Mouse (Mus musculus) left cerebral cortex, adult 18-20 months (tissue): ENCODE measurements around the gene Gm15080. TPM values are rescaled to one million over a fixed set of nuclear protein-coding genes. Genes with fewer than 3 reads are reported as not detected.
"Not testable (repeated sequence)": the region's sequence is repeated elsewhere in the genome, so short reads cannot be mapped to it uniquely, and the experiment has no call there.

Source experiments
- DNase-seq, 2 experiments: peaks; one replicate each; pipeline ENCODE4 v3.0.0; 2021 to 2022; ENCODE audit warnings: low spot score in 2 of 2, mixed read lengths in 1 of 2
- long read RNA-seq, 2 experiments: library from polyadenylated mRNA; stranded (forward); transcript quantifications; one replicate each; pipeline ENCODE4 v2.0.0; 2021
- total RNA-seq, 2 experiments: library from RNA; stranded (reverse); gene quantifications; 2 replicates each; pipeline ENCODE4 v1.2.3; 2021

Gene Gm15080
- total RNA-seq, result not detected
- long read RNA-seq, experiment 1, result 0 reads
- long read RNA-seq, experiment 2, result 0 reads

GRCm38 (mm10) chrX:147992693-147993092, at the start of gene Gm15080:
Gene Gm15080 (plus strand): TSS chrX:147992993.
- DNase-seq, result not testable (repeated sequence)

Other genes with a start within 250 kb of the Gm15080 start
- gene Gm15128, start 227.0 kb upstream of the Gm15080 start, total RNA-seq, result not detected
- not detected for gene Gm15107, start 187.7 kb downstream of the Gm15080 start, total RNA-seq